Mouse (Mus musculus) cortical plate, adult 2 months (tissue): ENCODE measurements around the gene Hoxb13.

ENCODE experiments used
- CTCF ChIP-seq: fragments of 200-500 bp; IDR thresholded peaks from 2 replicates; pipeline ENCODE4 v1.5.1; 2011; ENCODE audit warnings: mild to moderate bottlenecking, control low read depth, low read length; ENCODE audit not compliant: insufficient read depth; ENCODE audit errors: extremely low read depth
- POLR2A ChIP-seq: fragments of 200-500 bp; IDR thresholded peaks from 2 replicates; pipeline ENCODE4 v1.6.1; 2011; ENCODE audit warnings: mild to moderate bottlenecking, low read length, control low read depth; ENCODE audit not compliant: insufficient read depth; ENCODE audit errors: extremely low read depth

- TF ChIP-seq POLR2A (no peak), CTCF (no peak)
Observed at GRCm38 (mm10) chr11:96168125-96168524, 26.0 kb upstream of the Hoxb13 start.
